41 mouse cellular contexts compared by ENCODE assay signal in genomic region chr4:112432223-112432622, GRCm38 (mm10). TPM values are rescaled to one million over a fixed set of nuclear protein-coding genes. Genes with fewer than 3 reads are reported as not detected.
"Had no signal": no experiment of that assay in that cellular context is flagged by ENCODE, and none has a peak within 500 bp of the region (broad histone marks: within the 10 kb centered on the region; RNA-seq: fewer than 3 reads in every experiment).

No protein-coding gene starts in this region.

- DNase-seq: heart, postnatal 10 days; heart, postnatal 14 days; heart, postnatal 36 days; heart, postnatal 4 days; kidney, adult 11 months; kidney, adult 18-20 months; kidney, adult 2 months; kidney, adult 8-10 months; kidney, adult 9 months; kidney, postnatal 10 days; kidney, postnatal 14 days; kidney, postnatal 25 days; kidney, postnatal 36 days; kidney, postnatal 4 days; layer of hippocampus, adult 9-11 months; layer of hippocampus, postnatal 36 days had no signal

- H3K4me2 ChIP-seq: heart, embryonic 11.5 days; heart, embryonic 12.5 days; heart, embryonic 13.5 days; heart, embryonic 15.5 days; hindbrain, embryonic 12.5 days; hindbrain, embryonic 13.5 days; hindbrain, embryonic 14.5 days; hindbrain, embryonic 15.5 days; kidney, embryonic 15.5 days had no signal

- ATAC-seq: hindbrain, embryonic 16.5 days; hindbrain, postnatal 0 days; inflammation-experienced regulatory T-cells, adult 6 months had no signal

- H3K9me3 ChIP-seq: heart, embryonic 15.5 days had no signal

- H3K36me3 ChIP-seq: heart, embryonic 10.5 days; heart, embryonic 12.5 days; heart, embryonic 13.5 days; heart, embryonic 15.5 days; hindbrain, embryonic 10.5 days; hindbrain, embryonic 12.5 days; hindbrain, embryonic 13.5 days; hindbrain, embryonic 15.5 days; kidney, embryonic 15.5 days had no signal

- H3K27ac ChIP-seq: heart, embryonic 10.5 days; heart, embryonic 13.5 days; heart, embryonic 15.5 days; hindbrain, embryonic 10.5 days; hindbrain, embryonic 12.5 days; hindbrain, embryonic 13.5 days; hindbrain, embryonic 14.5 days; hindbrain, embryonic 15.5 days; hindbrain, postnatal 0 days; kidney, embryonic 15.5 days; kidney, postnatal 0 days; layer of hippocampus, adult 2 months; left cerebral cortex, adult 2 months had no signal

- H3K9ac ChIP-seq: heart, embryonic 12.5 days; heart, embryonic 13.5 days; heart, embryonic 15.5 days; hindbrain, embryonic 12.5 days; hindbrain, embryonic 13.5 days; hindbrain, embryonic 14.5 days; hindbrain, embryonic 15.5 days; kidney, embryonic 15.5 days had no signal

- H3K4me3 ChIP-seq: heart, embryonic 10.5 days; heart, embryonic 12.5 days; heart, embryonic 13.5 days; heart, embryonic 15.5 days; hindbrain, embryonic 10.5 days; hindbrain, embryonic 12.5 days; hindbrain, embryonic 13.5 days; hindbrain, embryonic 15.5 days; kidney, embryonic 15.5 days; layer of hippocampus, adult 2 months; left cerebral cortex, adult 2 months had no signal

- H3K27me3 ChIP-seq: heart, embryonic 12.5 days; heart, embryonic 13.5 days; heart, embryonic 15.5 days; hindbrain, embryonic 12.5 days; hindbrain, embryonic 13.5 days; hindbrain, embryonic 15.5 days; kidney, embryonic 15.5 days had no signal

- H3K4me1 ChIP-seq: heart, embryonic 10.5 days; heart, embryonic 12.5 days; heart, embryonic 13.5 days; heart, embryonic 15.5 days; hindbrain, embryonic 10.5 days; hindbrain, embryonic 12.5 days; hindbrain, embryonic 13.5 days; hindbrain, embryonic 15.5 days; kidney, embryonic 15.5 days had no signal

RNA-seq across cellular contexts. Expression of gene Skint9, which starts 1.6 kb away (rescaled TPM):
- polyA plus RNA-seq: heart, embryonic 10.5 days; heart, embryonic 11.5 days; heart, embryonic 12.5 days; heart, embryonic 13.5 days; heart, embryonic 14.5 days; heart, embryonic 15.5 days; heart, embryonic 16.5 days; heart, postnatal 0 days; hindbrain, embryonic 10.5 days; hindbrain, embryonic 11.5 days; hindbrain, embryonic 12.5 days; hindbrain, embryonic 13.5 days; hindbrain, embryonic 14.5 days; hindbrain, embryonic 15.5 days; hindbrain, embryonic 16.5 days; hindbrain, postnatal 0 days; inflammation-experienced regulatory T-cells, adult 6 months; intestine, embryonic 14.5 days; kidney, adult 2 months; kidney, embryonic 14.5 days; kidney, embryonic 15.5 days; kidney, embryonic 16.5 days; kidney, postnatal 0 days; large intestine, adult 2 months had no signal
